Mouse (Mus musculus) forebrain, postnatal 0 days (tissue): Measurements from ENCODE around the gene Trappc12. TPM values are rescaled to one million over a fixed set of nuclear protein-coding genes. Genes with fewer than 3 reads are reported as not detected.

Experiments
- ATAC-seq: fragments of 200-750 bp; cut with Nextera tagmentation; 2 replicates; pipeline ENCODE4 v1.8.0; 2017; ENCODE audit warnings: mild to moderate bottlenecking, moderate library complexity
- DNase-seq: peaks from one replicate; pipeline ENCODE4 v3.0.0-alpha.2; 2015
- H3K27ac ChIP-seq: fragments of 300-500 bp; sonication (generic); 2 replicates; pipeline ENCODE4 v1.5.1; 2014; ENCODE audit warnings: low read depth, mild to moderate bottlenecking, antibody characterized with exemption, low read length, moderate library complexity, mixed read lengths
- H3K27me3 ChIP-seq: fragments of 300-500 bp; sonication (generic); 2 replicates; pipeline ENCODE4 v1.6.1; 2014; ENCODE audit warnings: mild to moderate bottlenecking, low read length, mixed read lengths; ENCODE audit not compliant: insufficient read depth
- H3K36me3 ChIP-seq: fragments of 300-500 bp; sonication (generic); 2 replicates; pipeline ENCODE4 v1.6.1; 2014; ENCODE audit warnings: mild to moderate bottlenecking, moderate library complexity; ENCODE audit not compliant: insufficient read depth
- H3K4me1 ChIP-seq: fragments of 300-500 bp; sonication (generic); 2 replicates; pipeline ENCODE4 v1.6.1; 2014; ENCODE audit warnings: antibody characterized with exemption; ENCODE audit not compliant: insufficient read depth
- H3K4me2 ChIP-seq: fragments of 300-500 bp; sonication (generic); 2 replicates; pipeline ENCODE4 v1.6.1; 2014; ENCODE audit warnings: low read depth, mild to moderate bottlenecking, moderate library complexity
- H3K4me3 ChIP-seq: fragments of 300-500 bp; sonication (generic); 2 replicates; pipeline ENCODE4 v1.5.1; 2014; ENCODE audit warnings: low read depth, low read length, mixed read lengths
- H3K9ac ChIP-seq: fragments of 300-500 bp; sonication (generic); 2 replicates; pipeline ENCODE4 v1.6.1; 2014; ENCODE audit warnings: mild to moderate bottlenecking
- H3K9me3 ChIP-seq: fragments of 300-500 bp; sonication (generic); 2 replicates; pipeline ENCODE4 v1.6.1; 2016; ENCODE audit warnings: low read length
- CTCF ChIP-seq: sonication (generic); IDR thresholded peaks from 2 replicates; pipeline ENCODE4 v1.5.1; 2016; ENCODE audit warnings: antibody characterized with exemption, control low read depth, low read depth
- WGBS: fragments of 180-500 bp; shearing (Covaris S2); extraction: QIAGEN DNeasy Blood & Tissue Kit; methylation state at CpG from one replicate; pipeline ENCODE4 v1.1.7; 2014; 5-methylcytosine and 5-hydroxymethylcytosine counted together
- polyA plus RNA-seq: library from polyadenylated mRNA; unstranded; fragments of >200 nt; fragmentation: Nextera tagmentation; extraction: Ambion mirVana; gene quantifications from 2 replicates; pipeline ENCODE4 v1.2.1, GENCODE M21; 2015
- total RNA-seq: library from RNA; depleted of rRNA; stranded (reverse); fragments of >200 nt; gene quantifications from 2 replicates; pipeline ENCODE4 v1.2.3, GENCODE M21; 2014

The Trappc12 gene
- total and polyA plus RNA-seq, 2 experiments from 2014 or later, result 37.8 to 55.6 TPM

DNA sequence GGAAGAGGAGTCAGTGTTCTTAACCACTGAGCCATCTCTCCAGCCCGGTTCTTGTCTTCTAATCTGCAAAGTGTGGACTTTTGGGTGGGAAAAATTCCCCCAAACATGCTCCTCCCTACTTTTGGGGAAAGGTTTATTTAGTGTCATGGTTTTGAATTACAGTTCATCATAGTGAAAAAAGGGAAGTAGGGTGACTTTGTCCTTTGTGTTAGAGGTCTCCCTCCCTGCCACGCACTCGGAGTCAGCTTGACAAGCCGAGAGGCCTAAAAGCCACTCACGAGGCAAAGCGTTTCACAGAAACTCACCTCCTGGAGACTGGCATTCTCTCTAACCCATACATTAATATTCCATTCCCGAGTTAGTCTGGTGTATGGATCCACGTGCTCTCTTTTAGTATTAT is 17.6 kb downstream of the Trappc12 start:
- ATAC-seq (no peak), DNase-seq (no peak)
- Histone ChIP-seq H3K27ac (no peak overlapping the region), H3K9me3 (no peaks in the 10 kb centered on the region), H3K27me3 (no peaks in the 10 kb centered on the region), H3K4me3 (no peak overlapping the region), H3K9ac (no peak overlapping the region), H3K36me3 (peaks cover 32% of the 10 kb centered on the region), H3K4me2 (no peak overlapping the region), H3K4me1 (no peaks in the 10 kb centered on the region)
- no peak for TF ChIP-seq CTCF
- 95% methylated on average over 8 of the region's 8 CpGs for WGBS

GRCm38 (mm10) chr12:28727061-28727460 is 23.2 kb downstream of the Trappc12 start:
- Histone ChIP-seq H3K9me3 (no peaks in the 10 kb centered on the region), H3K36me3 (peaks cover 16% of the 10 kb centered on the region), H3K27ac (no peak overlapping the region), H3K4me2 (no peak overlapping the region), H3K4me1 (no peaks in the 10 kb centered on the region), H3K9ac (no peak overlapping the region), H3K4me3 (no peak overlapping the region), H3K27me3 (no peaks in the 10 kb centered on the region)
- no peak for ATAC-seq
- no peak for TF ChIP-seq CTCF
- no peak for DNase-seq
- 90% methylated on average over 5 of the region's 5 CpGs for WGBS

GRCm38 (mm10) chr12:28726204-28726603 is 24.1 kb downstream of the Trappc12 start:
- Histone ChIP-seq H3K4me2 (no peak overlapping the region), H3K27ac (no peak overlapping the region), H3K36me3 (peaks cover 14% of the 10 kb centered on the region), H3K9me3 (no peaks in the 10 kb centered on the region), H3K4me1 (no peaks in the 10 kb centered on the region), H3K27me3 (no peaks in the 10 kb centered on the region), H3K4me3 (no peak overlapping the region), H3K9ac (no peak overlapping the region)
- no peak for TF ChIP-seq CTCF
- no peak for ATAC-seq
- WGBS, result 92% methylated on average over 4 of the region's 4 CpGs
- no peak for DNase-seq

- Histone ChIP-seq H3K9ac (no peak overlapping the region), H3K4me2 (no peak overlapping the region), H3K27me3 (no peaks in the 10 kb centered on the region), H3K27ac (no peak overlapping the region), H3K4me3 (no peak overlapping the region), H3K4me1 (no peaks in the 10 kb centered on the region), H3K36me3 (peaks cover 27% of the 10 kb centered on the region), H3K9me3 (no peaks in the 10 kb centered on the region)
- 75% methylated on average over 3 of the region's 3 CpGs for WGBS
- TF ChIP-seq CTCF, result no peak
- ATAC-seq (no peak), DNase-seq (no peak)
Observed at GRCm38 (mm10) chr12:28724366-28724765, 25.9 kb downstream of the Trappc12 start.

DNA sequence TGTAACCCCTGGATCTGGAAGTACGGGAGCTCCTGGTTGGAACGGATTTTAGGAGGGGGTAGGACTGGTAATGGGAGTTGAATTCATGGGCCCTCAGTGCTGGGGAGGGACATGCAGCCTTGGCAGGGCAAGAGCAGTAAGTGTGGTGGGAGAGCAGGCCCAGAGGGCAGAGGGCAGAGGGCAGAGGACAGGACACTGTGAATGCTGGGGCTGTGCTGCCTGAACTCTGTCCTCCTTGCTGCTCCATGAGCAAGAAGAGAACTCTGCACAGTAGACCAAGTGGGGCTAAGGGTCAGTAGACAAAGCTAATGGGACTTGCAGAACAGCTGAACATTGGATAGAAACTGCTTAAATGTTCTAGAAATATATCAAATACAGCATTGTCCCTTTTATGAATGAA is 32.2 kb downstream of the Trappc12 start:
- WGBS, result 96% methylated on average over 2 of the region's 2 CpGs
- H3K4me2 ChIP-seq, result no peak overlapping the region
- no peaks in the 10 kb centered on the region for H3K4me1 ChIP-seq
- DNase-seq, result no peak
- no peak for ATAC-seq
- no peak for TF ChIP-seq CTCF
- H3K4me3 ChIP-seq, result no peak overlapping the region
- H3K9me3 ChIP-seq, result no peaks in the 10 kb centered on the region
- peaks cover 31% of the 10 kb centered on the region for H3K36me3 ChIP-seq
- H3K9ac ChIP-seq, result no peak overlapping the region
- H3K27me3 ChIP-seq, result no peaks in the 10 kb centered on the region
- H3K27ac ChIP-seq, result no peak overlapping the region

- 60% methylated on average over 2 of the region's 2 CpGs for WGBS
- H3K27ac ChIP-seq, result no peak overlapping the region
Observed at GRCm38 (mm10) chr12:28717066-28717465, 33.2 kb downstream of the Trappc12 start.

GRCm38 (mm10) chr12:28714822-28715632 is 35.2 kb downstream of the Trappc12 start:
- Histone ChIP-seq H3K4me1 (no peaks in the 10 kb centered on the region), H3K4me2 (no peak overlapping the region), H3K36me3 (peaks cover 28% of the 10 kb centered on the region), H3K9ac (no peak overlapping the region), H3K9me3 (no peaks in the 10 kb centered on the region), H3K27me3 (no peaks in the 10 kb centered on the region), H3K4me3 (no peak overlapping the region), H3K27ac (no peak overlapping the region)
- TF ChIP-seq CTCF, result no peak
- no peak for DNase-seq
- 80% methylated on average over 24 of the region's 24 CpGs for WGBS
- no peak for ATAC-seq

More at GRCm38 (mm10) chr12:28717066-28717465, 33.2 kb downstream of the Trappc12 start:
- no peak for TF ChIP-seq CTCF
- ATAC-seq, result no peak
- no peak for DNase-seq
- Histone ChIP-seq H3K4me1 (no peaks in the 10 kb centered on the region), H3K27me3 (no peaks in the 10 kb centered on the region), H3K36me3 (peaks cover 34% of the 10 kb centered on the region), H3K9ac (no peak overlapping the region), H3K9me3 (no peaks in the 10 kb centered on the region), H3K4me3 (no peak overlapping the region), H3K4me2 (no peak overlapping the region)
